Mouse (Mus musculus): ENCODE results near the gene Slc25a47. TPM values are rescaled to one million over a fixed set of nuclear protein-coding genes. Genes with fewer than 3 reads are reported as not detected.
A peak's percentile ranks its signal among the peaks of the same experiment; 100 is the strongest.

The Slc25a47 gene
- total RNA-seq, 2 experiments from 2014 or later: 9.2 to 9.6 TPM

DNA sequence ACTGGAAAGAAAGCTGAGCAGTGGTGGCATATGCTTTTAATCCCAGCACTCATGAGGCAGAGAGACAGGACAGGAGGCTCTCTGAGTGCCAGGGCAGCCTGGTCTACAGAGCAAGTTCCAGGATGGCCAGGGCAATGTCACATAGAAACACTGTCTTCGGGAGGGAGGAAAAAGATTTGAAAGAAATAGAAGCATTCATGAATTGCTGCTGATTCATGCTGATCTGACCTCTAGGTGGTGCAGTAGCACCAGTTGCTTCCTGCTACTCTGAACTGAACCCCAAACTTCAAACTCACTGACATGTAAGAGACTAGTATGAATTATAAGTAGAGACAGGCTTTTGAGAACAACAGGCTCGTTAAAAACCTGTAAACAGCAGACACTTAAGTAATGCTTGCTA lies 24.7 kb upstream of the Slc25a47 start:
- TF ChIP-seq CTCF (conservative IDR thresholded peaks at IDR 0.05): peak; percentile 89
- no peak overlapping the region for H3K4me3 ChIP-seq
- DNase-seq (ENCODE audit: low spot score in 2 of 2): no peak
- peak overlapping the region; percentile 43; the same call in 1 of the 2 replicates for H3K27ac ChIP-seq

DNA sequence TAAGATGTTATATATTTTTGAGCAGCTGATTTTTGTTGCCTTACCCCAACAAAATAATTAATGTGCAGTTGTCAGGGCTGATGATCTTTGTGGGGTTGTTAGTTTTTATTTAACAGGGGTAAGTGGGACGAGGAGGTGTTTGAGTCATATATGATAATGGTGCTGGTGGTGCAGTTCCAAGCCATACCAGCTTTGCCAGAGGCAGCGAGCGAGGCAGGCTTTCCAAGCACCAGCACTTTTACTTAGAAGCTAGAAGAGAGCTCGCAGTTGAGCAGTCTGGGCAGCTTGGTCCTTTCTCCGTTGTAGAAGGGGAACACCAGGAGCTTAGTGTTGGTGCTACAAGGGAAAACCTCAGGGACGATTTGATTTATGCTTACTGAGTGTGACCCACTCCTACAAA lies 23.4 kb upstream of the Slc25a47 start:
- no peak for DNase-seq (ENCODE audit: low spot score in 2 of 2)
- no peak overlapping the region for H3K27ac ChIP-seq
- no peak overlapping the region for H3K4me3 ChIP-seq
- TF ChIP-seq CTCF (conservative IDR thresholded peaks at IDR 0.05): peak; percentile 17; the same call in 1 of the 2 replicates

DNA sequence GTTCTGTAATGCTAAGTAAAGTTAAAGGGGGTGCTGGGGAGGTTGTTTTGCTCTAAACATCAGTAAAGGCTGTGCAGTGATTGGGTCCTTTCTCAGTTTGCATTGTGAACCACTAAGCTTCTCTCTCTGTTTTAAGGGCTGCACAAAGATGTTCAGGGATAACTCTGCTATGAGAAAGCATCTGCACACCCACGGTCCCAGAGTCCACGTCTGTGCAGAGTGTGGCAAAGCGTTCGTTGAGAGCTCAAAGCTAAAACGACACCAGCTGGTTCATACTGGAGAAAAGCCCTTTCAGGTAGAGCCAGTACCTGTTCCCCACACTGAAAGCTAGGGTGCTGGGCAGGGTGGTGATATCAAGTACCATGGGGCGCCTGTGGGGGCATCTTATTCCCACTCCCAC lies 21.4 kb upstream of the Slc25a47 start:
- Histone ChIP-seq H3K27ac (no peak overlapping the region), H3K4me3 (no peak overlapping the region)
- no peak for TF ChIP-seq CTCF (conservative IDR thresholded peaks at IDR 0.05)
- DNase-seq (ENCODE audit: low spot score in 2 of 2): no peak

DNA sequence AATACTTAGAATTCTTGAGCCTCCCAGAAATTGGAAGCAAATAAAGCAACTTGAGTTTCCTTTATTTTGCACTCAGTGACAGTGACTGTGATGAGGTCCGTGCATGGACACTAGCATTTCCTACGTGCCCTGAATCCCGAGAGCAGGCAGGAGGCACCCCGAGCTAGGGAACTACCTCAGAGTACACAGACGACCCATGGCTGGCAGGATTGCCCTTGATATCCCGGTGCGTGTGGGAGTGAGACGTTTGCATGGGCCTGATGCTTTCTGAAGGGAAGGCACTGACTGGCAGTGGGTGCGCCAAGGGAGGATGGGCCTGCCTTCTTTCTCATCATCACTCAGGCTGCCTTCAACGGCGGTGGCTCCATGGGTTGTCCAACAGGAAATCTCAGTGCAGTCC lies 19.3 kb upstream of the Slc25a47 start:
- Histone ChIP-seq H3K27ac (no peak overlapping the region), H3K4me3 (no peak overlapping the region)
- TF ChIP-seq CTCF (conservative IDR thresholded peaks at IDR 0.05): no peak
- DNase-seq (ENCODE audit: low spot score in 2 of 2): no peak

DNA sequence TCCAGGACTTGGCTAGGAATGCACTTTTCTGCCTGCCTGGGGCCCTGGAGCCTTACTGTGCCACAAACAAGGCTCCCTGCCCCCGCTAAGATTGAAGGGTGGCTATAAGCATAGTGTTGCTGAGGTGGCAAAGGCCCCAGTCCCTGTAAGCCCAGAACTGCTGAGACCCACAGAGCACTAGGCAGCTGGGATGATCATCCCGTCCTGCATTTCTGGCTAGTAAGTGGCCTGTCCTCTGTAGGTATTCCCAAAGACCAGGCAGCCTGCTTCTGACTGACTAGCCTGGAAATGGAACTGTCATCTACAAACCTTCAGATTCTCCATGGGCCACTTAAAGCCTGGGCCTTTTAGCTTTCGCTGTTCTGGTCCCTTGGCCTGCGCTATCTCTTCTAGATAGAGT lies 15.4 kb upstream of the Slc25a47 start:
- no peak for TF ChIP-seq CTCF (conservative IDR thresholded peaks at IDR 0.05)
- no peak for DNase-seq (ENCODE audit: low spot score in 2 of 2)
- Histone ChIP-seq H3K27ac (no peak overlapping the region), H3K4me3 (no peak overlapping the region)

DNA sequence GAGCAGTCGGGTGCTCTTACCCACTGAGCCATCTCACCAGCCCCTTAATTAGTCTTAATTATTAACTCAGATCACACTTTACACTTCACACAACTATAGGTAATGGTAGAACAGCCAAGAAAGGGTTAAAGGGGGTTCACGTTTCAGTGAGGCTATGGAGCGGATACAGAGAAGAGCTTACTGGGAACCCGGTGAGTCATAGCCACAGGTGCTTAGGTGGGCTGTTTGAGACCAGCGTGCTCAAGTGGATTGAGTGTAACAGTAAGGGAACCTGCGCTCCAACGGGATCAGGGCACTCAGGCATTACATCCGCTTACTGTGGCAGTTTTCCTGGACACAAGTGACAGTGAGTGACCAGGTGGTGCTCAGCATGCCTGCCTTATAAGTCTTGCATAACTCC lies 12.8 kb upstream of the Slc25a47 start:
- TF ChIP-seq CTCF (conservative IDR thresholded peaks at IDR 0.05): no peak
- H3K4me3 ChIP-seq: no peak overlapping the region
- no peak for DNase-seq (ENCODE audit: low spot score in 2 of 2)
- no peak overlapping the region for H3K27ac ChIP-seq

DNA sequence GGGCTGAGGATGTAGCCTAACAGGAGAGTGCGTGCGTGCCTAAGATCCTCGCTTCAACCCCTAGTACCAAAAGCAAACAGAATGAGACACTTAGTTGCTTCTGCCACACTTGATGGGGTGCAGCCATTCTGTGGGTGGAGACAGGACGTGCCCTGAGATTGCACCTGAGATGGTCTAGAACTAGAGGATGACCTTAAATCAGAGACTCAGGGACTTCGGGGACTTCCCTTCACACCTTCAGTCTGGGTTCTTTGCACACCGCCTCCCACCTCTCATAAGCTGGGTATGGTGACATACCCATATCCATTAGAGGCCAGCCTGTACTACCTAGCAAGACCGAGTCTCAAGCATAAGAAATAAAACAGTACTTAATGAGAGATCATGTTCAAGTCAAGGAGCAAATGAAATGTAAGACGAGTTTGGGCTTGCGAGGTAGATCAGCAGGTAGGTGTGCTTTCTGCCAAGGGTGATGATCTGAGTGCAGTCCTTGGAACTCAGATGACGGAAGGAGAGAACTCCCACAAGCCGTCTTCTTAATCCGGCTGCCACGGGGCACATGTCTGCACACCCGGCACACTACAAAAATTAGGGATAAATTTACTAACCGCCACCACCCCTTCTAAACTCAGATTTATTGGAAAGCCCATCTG lies 11.5 kb upstream of the Slc25a47 start:
- no peak for TF ChIP-seq CTCF (conservative IDR thresholded peaks at IDR 0.05)
- Histone ChIP-seq H3K27ac (no peak overlapping the region), H3K4me3 (no peak overlapping the region)
- no peak for DNase-seq (ENCODE audit: low spot score in 2 of 2)

DNA sequence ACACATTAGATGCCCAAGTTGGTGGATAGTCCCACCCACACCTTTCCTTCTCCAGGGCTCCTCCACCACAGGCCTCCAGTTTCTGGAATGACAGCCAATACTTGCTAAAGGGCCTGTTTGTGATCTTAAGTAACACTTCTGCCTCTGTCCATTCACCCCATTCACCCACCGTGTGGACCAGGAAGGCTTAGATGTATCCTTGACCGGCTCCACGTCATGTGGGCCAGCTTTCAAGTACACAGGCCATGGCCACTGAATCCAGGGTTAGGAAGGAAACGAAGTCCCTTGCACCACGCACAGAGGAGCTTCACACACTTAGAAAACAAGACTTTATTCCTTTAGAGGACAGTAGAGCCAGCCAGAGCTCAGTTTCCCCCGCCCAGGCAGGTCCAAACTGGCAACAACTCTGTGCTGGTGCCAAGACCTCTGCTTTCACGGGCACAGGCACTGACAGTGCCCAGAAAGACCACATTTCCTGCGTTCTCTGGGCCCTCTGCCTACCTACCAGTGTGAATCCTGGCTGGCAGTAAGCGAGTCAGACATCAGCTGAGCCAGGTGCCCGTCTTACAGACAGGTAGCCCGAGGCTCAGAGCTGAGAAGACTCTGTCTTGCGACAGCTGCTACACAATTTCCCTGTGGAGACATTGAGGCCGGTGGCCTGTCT lies 10.2 kb upstream of the Slc25a47 start:
- no peak for DNase-seq (ENCODE audit: low spot score in 2 of 2)
- Histone ChIP-seq H3K4me3 (no peak overlapping the region), H3K27ac (no peak overlapping the region)
- no peak for TF ChIP-seq CTCF (conservative IDR thresholded peaks at IDR 0.05)

DNA sequence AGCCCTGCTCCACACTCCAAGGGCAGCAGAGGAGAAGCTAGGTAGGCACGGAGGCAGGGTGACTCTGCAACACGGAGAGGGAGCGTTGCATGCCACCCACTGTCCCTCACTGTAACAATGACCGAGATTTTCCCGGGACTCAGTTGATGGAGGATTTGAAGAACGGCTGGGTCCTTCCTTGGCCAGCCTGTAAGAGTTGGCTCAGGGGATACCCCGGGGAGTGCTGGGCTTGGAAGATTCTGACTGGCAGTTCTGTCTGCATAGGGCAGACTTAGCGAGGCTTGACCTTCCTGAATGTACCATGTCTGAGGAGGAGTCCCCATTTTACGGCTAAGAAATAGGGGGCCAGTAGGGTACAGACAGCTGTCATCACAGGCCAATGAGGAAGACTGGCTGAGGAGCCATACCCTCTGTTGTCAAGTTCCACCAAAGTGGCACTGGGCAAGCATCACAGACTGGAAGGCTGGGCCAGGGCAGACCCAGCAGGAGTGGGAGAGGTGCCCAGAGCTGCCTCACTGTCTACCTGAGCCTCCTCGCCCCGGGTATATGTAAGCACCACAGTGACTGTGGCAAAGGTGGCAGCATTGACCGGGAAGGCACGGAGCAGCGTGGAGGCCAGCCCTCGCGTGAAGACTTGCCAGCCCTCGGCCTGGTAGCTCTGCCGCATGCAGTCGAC lies 9.4 kb upstream of the Slc25a47 start:
- H3K27ac ChIP-seq: no peak overlapping the region

DNA sequence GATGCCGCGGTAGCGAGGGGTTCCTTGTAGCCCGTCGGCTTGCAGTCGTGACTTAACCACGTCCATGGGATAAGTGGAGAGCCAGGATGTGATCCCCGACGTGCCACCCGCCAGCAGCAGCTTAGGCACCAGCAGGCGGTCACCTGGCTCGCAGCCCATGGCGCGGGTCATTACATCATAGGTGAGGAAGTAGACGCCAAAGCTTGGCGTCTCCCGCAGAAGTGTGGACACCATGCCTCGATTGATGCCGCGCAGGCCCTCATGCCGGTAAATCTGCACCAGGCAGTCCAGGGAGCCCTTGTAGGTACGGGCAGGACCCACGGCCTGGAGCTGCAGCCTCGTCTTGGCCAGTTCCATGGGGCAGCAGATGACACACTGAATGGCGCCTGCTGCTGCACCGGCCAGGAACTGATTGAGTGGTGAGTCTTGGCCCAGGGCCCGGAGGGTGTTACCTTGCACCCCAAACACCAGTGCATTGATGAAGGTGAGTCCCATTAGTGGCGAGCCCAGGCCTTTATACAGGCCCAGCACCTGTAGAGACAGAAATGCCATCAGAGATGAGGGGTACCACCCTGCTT lies 8.8 kb upstream of the Slc25a47 start:
- TF ChIP-seq CTCF (conservative IDR thresholded peaks at IDR 0.05): no peak
- H3K27ac ChIP-seq: no peak overlapping the region
- DNase-seq (ENCODE audit: low spot score in 2 of 2): no peak
- no peak overlapping the region for H3K4me3 ChIP-seq

More for the DNA sequence above, 9.4 kb upstream of the Slc25a47 start:
- H3K4me3 ChIP-seq: no peak overlapping the region
- DNase-seq (ENCODE audit: low spot score in 2 of 2): no peak
- no peak for TF ChIP-seq CTCF (conservative IDR thresholded peaks at IDR 0.05)

DNA sequence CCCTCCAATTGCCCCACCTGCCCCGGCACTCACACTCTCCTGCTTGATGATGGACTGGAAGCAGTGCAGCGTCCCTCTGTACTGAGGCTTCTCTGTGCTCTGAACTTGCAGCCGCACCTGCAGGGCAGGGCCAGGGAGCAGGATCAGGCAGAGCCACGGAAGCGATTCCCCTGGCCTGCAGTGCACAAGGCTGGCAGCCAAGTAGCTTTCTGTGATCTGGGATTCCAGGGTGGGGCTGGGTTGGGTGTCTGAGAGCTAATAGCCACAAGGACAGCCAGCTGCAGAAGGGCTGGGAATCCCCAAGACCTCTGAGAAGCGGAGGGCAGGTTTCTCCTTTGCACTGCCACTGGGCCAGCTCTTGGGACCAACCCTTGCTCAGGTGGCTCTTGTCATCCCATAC lies 8.2 kb upstream of the Slc25a47 start:
- no peak for TF ChIP-seq CTCF (conservative IDR thresholded peaks at IDR 0.05)
- no peak overlapping the region for H3K4me3 ChIP-seq
- DNase-seq (ENCODE audit: low spot score in 2 of 2): no peak
- H3K27ac ChIP-seq: no peak overlapping the region

DNA sequence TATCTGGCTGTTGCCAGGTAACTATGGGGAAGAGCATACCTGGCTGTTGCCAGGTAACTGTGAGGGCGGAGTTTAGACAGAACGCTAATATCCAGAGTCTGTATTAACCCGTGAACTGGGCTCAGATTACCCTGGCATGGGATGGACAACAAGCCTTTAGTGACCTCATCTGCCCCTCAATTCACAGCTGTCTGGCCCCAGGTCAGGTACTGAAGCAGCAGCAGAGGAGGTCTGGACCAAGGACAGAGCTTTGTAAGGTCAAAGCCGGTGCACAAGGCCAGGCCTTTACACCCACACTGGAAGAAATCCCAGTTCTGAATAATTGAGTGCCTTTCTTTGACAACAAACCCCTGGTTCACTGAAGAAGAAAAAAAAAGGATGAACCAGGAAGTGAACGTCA lies 6.2 kb upstream of the Slc25a47 start:
- no peak overlapping the region for H3K27ac ChIP-seq
- TF ChIP-seq CTCF (conservative IDR thresholded peaks at IDR 0.05): no peak
- DNase-seq (ENCODE audit: low spot score in 2 of 2): no peak

DNA sequence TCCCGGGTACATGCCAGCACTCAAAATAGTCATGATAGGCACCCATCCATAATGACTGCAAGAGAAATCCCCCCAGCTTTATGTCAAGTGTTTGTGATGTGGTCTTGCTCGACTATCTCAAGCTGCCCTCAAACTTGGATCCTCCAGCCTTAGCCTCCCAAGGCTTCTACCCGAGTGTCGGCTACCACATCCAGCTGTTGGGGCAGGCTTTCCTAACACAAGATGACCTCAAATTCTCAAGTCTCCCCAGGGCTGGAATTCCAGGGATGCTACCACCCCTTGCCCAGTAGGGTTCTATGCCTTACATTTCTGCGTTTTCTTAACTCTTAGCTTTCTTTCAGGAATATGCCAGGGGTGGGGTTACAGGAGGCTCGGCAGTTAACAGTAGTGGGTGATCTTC lies 5.5 kb upstream of the Slc25a47 start:
- TF ChIP-seq CTCF (conservative IDR thresholded peaks at IDR 0.05): no peak
- DNase-seq (ENCODE audit: low spot score in 2 of 2): no peak
- H3K27ac ChIP-seq: no peak overlapping the region

More for the DNA sequence above, 6.2 kb upstream of the Slc25a47 start:
- no peak overlapping the region for H3K4me3 ChIP-seq

More for the DNA sequence above, 5.5 kb upstream of the Slc25a47 start:
- no peak overlapping the region for H3K4me3 ChIP-seq
